8 mouse cellular contexts compared by ENCODE assay signal in the genomic region with DNA sequence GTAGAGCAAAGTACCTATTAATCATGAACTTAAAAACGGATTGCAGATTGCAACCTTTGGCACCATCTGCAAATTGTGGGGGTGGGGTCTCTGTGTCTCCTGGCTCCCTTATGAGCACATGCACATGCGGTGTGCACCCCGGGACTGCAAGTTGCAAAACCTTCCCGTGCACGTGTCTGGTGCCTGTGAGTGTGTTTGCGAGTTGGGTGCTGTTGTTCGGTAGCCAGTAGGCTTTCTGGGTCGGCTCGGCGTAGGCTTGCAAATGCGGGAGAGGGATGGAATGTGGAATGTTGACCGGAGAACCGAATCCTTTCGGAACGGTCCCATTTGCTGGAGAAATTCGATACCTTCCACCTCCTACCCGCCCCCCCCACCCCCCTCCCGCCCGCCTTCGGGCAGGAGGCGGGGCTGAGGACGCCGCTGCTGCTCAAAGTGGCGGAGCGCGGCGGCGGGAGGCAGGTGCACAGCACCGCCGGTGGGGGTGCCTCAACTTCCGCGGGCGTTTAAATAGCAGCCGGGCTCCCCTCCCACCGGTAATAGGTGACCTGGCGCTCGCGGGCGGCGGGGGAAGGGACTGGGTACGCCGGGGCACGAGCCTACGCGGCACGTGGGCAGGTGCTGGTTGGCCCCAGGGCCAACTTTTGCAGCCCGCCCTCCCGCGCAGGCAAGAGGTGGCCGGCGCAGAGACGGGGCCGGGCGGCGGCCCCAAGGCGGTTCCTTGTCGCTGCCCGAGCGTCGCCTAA. TPM values are rescaled to one million over a fixed set of nuclear protein-coding genes. Genes with fewer than 3 reads are reported as not detected.
A peak's percentile ranks its signal among the peaks of the same experiment; 100 is the strongest.
DNase-seq lines count a peak whose midpoint lies in the region; ATAC-seq lines count a peak whose summit lies in the region.

No protein-coding gene starts in this region.

- H3K4me1 ChIP-seq in hindbrain, embryonic 15.5 days (replicated peaks), result peaks cover 15% of the 10 kb centered on the region

- DNase-seq in cerebellum, postnatal 4 days (ENCODE audit: low spot score in 2 of 2), result peak; percentile 33 to 49
- peak; percentile 62 for DNase-seq in gastrocnemius, adult 18-20 months (ENCODE audit: low spot score)
- DNase-seq in left cerebral cortex, adult 18-20 months (ENCODE audit: low spot score in 2 of 2), result peak; percentile 54 to 66
- DNase-seq in lung, postnatal 4 days, result peak; percentile 75 to 82
- peak; percentile 82 for DNase-seq in retina, postnatal 1 day
- DNase-seq in thymus, postnatal 4 days, result peak; percentile 91

- peak overlapping the region; percentile 90 for H3K9ac ChIP-seq in hindbrain, embryonic 15.5 days

- peak overlapping the region; percentile 60 for H3K4me3 ChIP-seq in hindbrain, embryonic 15.5 days

- peak overlapping the region; percentile 94 for H3K4me2 ChIP-seq in hindbrain, embryonic 15.5 days

- ATAC-seq in activated CD4-positive, CD25-positive, alpha-beta regulatory T cell, adult 4 months, result peak; percentile 77
- ATAC-seq in hindbrain, embryonic 15.5 days (ENCODE audit: low FRiP score, low read depth), result peak; percentile 59

- peak overlapping the region; percentile 93 for H3K27ac ChIP-seq in hindbrain, embryonic 15.5 days (replicated peaks)

- no peaks in the 10 kb centered on the region for H3K27me3 ChIP-seq in hindbrain, embryonic 15.5 days

- no peaks in the 10 kb centered on the region for H3K9me3 ChIP-seq in hindbrain, embryonic 15.5 days

- WGBS in hindbrain, embryonic 15.5 days, result under 1% methylated on average over 57 of the region's 60 CpGs

- no peaks in the 10 kb centered on the region for H3K36me3 ChIP-seq in hindbrain, embryonic 15.5 days

RNA-seq across cellular contexts. Expression of a gene that starts 9.1 kb away (rescaled TPM):
- 1 to 10 TPM; 7.4 to 7.6 TPM for polyA plus RNA-seq in activated CD4-positive, CD25-positive, alpha-beta regulatory T cell, adult 4 months (2017; shearing (Covaris generic))
- 10 to 100 TPM; 17.7 to 19.4 TPM for total RNA-seq in gastrocnemius, adult 18-20 months (2021)
- 14.2 and 15.7 TPM in 2 replicates for polyA plus RNA-seq in hindbrain, embryonic 15.5 days (2015; fragmentation: Nextera tagmentation; extraction: Ambion mirVana)
- 10 to 100 TPM; 45.8 to 48.6 TPM for total RNA-seq in left cerebral cortex, adult 18-20 months (2021)

Comparison
In these comparisons a context has a peak if more than half of its experiments do, and no peak if none do; other contexts are left out.
1. Peak in every context shown above with its lines: DNase-seq, ATAC-seq, H3K4me3 ChIP-seq and H3K27ac ChIP-seq.
2. DNase-seq: peak in every context shown above with its lines; median percentile 91 in thymus, postnatal 4 days; 82 in retina, postnatal 1 day; 78 in lung, postnatal 4 days; 62 in gastrocnemius, adult 18-20 months; 60 in left cerebral cortex, adult 18-20 months; 41 in cerebellum, postnatal 4 days.